Mouse (Mus musculus) urinary bladder, postnatal 0 days (tissue): ENCODE data around the gene Gm29554. TPM values are rescaled to one million over a fixed set of nuclear protein-coding genes. Genes with fewer than 3 reads are reported as not detected.

Source experiments
- polyA plus RNA-seq: library from polyadenylated mRNA; unstranded; fragments of >200 nt; fragmentation: Nextera tagmentation; extraction: Ambion mirVana; gene quantifications from 2 replicates; pipeline ENCODE4 v1.2.1, GENCODE M21; 2015

Gene Gm29554
- not detected in 2 replicates for polyA plus RNA-seq

GRCm38 (mm10) chrY:12273632-12274031 lies at the start of gene Gm29554:
Gene Gm29554 (plus strand): TSS chrY:12273932.

Other genes starting within 250 kb of the Gm29554 start
- gene Gm20812, start 108.0 kb downstream of the Gm29554 start, polyA plus RNA-seq = not detected in 2 replicates